In the genomic region with DNA sequence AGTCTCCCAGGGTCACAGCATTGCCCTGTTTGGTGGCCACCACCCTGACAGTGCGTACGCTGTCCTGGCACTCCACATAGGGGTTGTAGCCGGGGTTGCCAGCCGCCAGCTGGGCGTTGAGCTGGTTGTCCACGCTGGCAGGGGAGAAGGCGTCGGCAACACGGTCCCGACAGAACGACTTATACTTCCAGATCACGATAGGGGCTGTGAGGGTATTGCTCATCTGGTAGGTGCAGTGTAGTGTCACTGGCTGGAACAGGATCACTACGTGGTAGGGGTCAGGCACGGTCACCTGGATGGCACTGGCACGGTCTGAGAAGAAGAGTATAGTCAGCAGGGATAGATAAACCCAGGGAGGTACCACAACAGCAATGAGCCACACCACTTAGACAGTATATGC, we compare ENCODE assay signal across 9 mouse cellular contexts. TPM values are rescaled to one million over a fixed set of nuclear protein-coding genes. Genes with fewer than 3 reads are reported as not detected.
DNase-seq lines count a peak whose midpoint lies in the region; ATAC-seq and TF ChIP-seq lines count a peak whose summit lies in the region.
"Had no signal": no experiment of that assay in that cellular context is flagged by ENCODE, and none has a peak within 500 bp of the region (broad histone marks: within the 10 kb centered on the region; RNA-seq: fewer than 3 reads in every experiment).

No protein-coding gene starts in this region.

- H3K9me3 ChIP-seq in kidney, embryonic 14.5 days (ENCODE audit: control insufficient read depth, low read length) = no peaks in the 10 kb centered on the region
- no peaks in the 10 kb centered on the region for H3K9me3 ChIP-seq in ES-E14 (ENCODE audit: control insufficient read depth, insufficient read depth, low read depth, low read length)
- no peaks in the 10 kb centered on the region for H3K9me3 ChIP-seq in forebrain, embryonic 14.5 days (replicated peaks; ENCODE audit: control insufficient read depth, low read length)
- H3K9me3 ChIP-seq in limb, embryonic 15.5 days = no peaks in the 10 kb centered on the region

- peaks cover 10% of the 10 kb centered on the region for H3K27me3 ChIP-seq in kidney, embryonic 14.5 days (ENCODE audit: control insufficient read depth, insufficient read depth, low read length)
- peaks cover 8% of the 10 kb centered on the region for H3K27me3 ChIP-seq in forebrain, embryonic 14.5 days (replicated peaks; ENCODE audit: control insufficient read depth, insufficient read depth, low read length)
- peaks cover 18% of the 10 kb centered on the region for H3K27me3 ChIP-seq in limb, embryonic 15.5 days

- peak overlapping the region; percentile 49 for H3K4me2 ChIP-seq in kidney, embryonic 14.5 days (replicated peaks; ENCODE audit: low read depth, low read length)
- peak overlapping the region; percentile 65; the same call in 1 of the 2 replicates for H3K4me2 ChIP-seq in forebrain, embryonic 14.5 days (ENCODE audit: low read length)
- H3K4me2 ChIP-seq in limb, embryonic 15.5 days = peak overlapping the region; percentile 74; the same call in 1 of the 2 replicates

- in situ Hi-C loops in ES-E14 (cut with MboI; ENCODE audit: low sequenced_read_pairs in 2 of 2, unreplicated experiment in 2 of 2) = loop anchor here in 1 of 2 experiments (10.0 kb wide), 1 partner anchor 157 kb away; no protein-coding TSS in a partner anchor

- no peak overlapping the region; the same call in 1 of the 2 replicates for H3K9ac ChIP-seq in kidney, embryonic 14.5 days (ENCODE audit: low read depth, low read length)
- H3K9ac ChIP-seq in ES-E14 (ENCODE audit: insufficient read depth, low read depth, low read length, poor library complexity, severe bottlenecking) = no peak overlapping the region; the same call in 1 of the 2 replicates
- H3K9ac ChIP-seq in forebrain, embryonic 14.5 days (ENCODE audit: low read length) = no peak overlapping the region; the same call in 1 of the 2 replicates
- no peak overlapping the region for H3K9ac ChIP-seq in limb, embryonic 15.5 days

- H3K36me3 ChIP-seq in kidney, embryonic 14.5 days (ENCODE audit: control insufficient read depth, insufficient read depth, low read length) = peaks cover 13% of the 10 kb centered on the region
- peaks cover 21% of the 10 kb centered on the region; the same call in 1 of the 2 replicates for H3K36me3 ChIP-seq in ES-E14 (ENCODE audit: control insufficient read depth, insufficient read depth, low read length, poor library complexity, severe bottlenecking)
- H3K36me3 ChIP-seq in forebrain, embryonic 14.5 days (ENCODE audit: control insufficient read depth, insufficient read depth, low read length) = no peaks in the 10 kb centered on the region
- H3K36me3 ChIP-seq in limb, embryonic 15.5 days = no peaks in the 10 kb centered on the region

- WGBS in kidney, embryonic 14.5 days = 83% methylated on average over 15 of the region's 15 CpGs
- WGBS in forebrain, embryonic 14.5 days = 90% methylated on average over 15 of the region's 15 CpGs
- WGBS in limb, embryonic 15.5 days = 87% methylated on average over 15 of the region's 15 CpGs

- no peak for DNase-seq in kidney, postnatal 36 days
- no peak for DNase-seq in ES-E14 (ENCODE audit: low read depth, low spot score)
- DNase-seq in forebrain, embryonic 14.5 days (ENCODE audit: low spot score) = no peak
- no peak for DNase-seq in yolk sac, embryonic 10.5 days (ENCODE audit: low spot score)
- no peak for DNase-seq in frontal cortex, postnatal 14 days (ENCODE audit: low spot score in 2 of 2)
- DNase-seq: lung, postnatal 14 days had no signal

- H3K27ac ChIP-seq in kidney, embryonic 14.5 days (ENCODE audit: low read depth, low read length) = no peak overlapping the region
- no peak overlapping the region for H3K27ac ChIP-seq in ES-E14 (ENCODE audit: insufficient read depth, low read depth, low read length, poor library complexity, severe bottlenecking)
- H3K27ac ChIP-seq in forebrain, embryonic 14.5 days (ENCODE audit: low read depth, low read length) = no peak overlapping the region
- H3K27ac ChIP-seq in limb, embryonic 15.5 days = no peak overlapping the region

- ATAC-seq in kidney, embryonic 14.5 days (ENCODE audit: low FRiP score, low TSS enrichment) = no peak
- ATAC-seq in forebrain, embryonic 14.5 days = no peak
- ATAC-seq in limb, embryonic 15.5 days (ENCODE audit: insufficient number of reproducible peaks, low FRiP score, low TSS enrichment, low read depth) = no peak
- ATAC-seq in megakaryocyte progenitor cell, adult 5-6 weeks (replicated peaks; ENCODE audit: poor library complexity) = no peak

- H3K4me1 ChIP-seq in kidney, embryonic 14.5 days (ENCODE audit: control insufficient read depth, insufficient read depth, low read length) = no peaks in the 10 kb centered on the region; the same call in 1 of the 2 replicates
- H3K4me1 ChIP-seq in ES-E14 (ENCODE audit: control insufficient read depth in 2 of 2, insufficient read depth in 2 of 2, low read length in 2 of 2, poor library complexity in 1 of 2) = peaks cover 0 to 5% of the 10 kb centered on the region in 2 experiments; a peak in 1 of 4 replicates
- peaks cover 8% of the 10 kb centered on the region; the same call in 1 of the 2 replicates for H3K4me1 ChIP-seq in forebrain, embryonic 14.5 days (ENCODE audit: control insufficient read depth, insufficient read depth, low read length)
- H3K4me1 ChIP-seq in limb, embryonic 15.5 days = peaks cover 14% of the 10 kb centered on the region

- H3K4me3 ChIP-seq in kidney, embryonic 14.5 days (ENCODE audit: low read length) = peak overlapping the region; percentile 59; the same call in 1 of the 2 replicates
- peak overlapping the region; percentile 75 to 79; a peak in 3 of 4 replicates for H3K4me3 ChIP-seq in ES-E14 (ENCODE audit: insufficient read depth in 1 of 2, low read depth in 1 of 2, low read length in 2 of 2, poor library complexity in 1 of 2, severe bottlenecking in 1 of 2)
- H3K4me3 ChIP-seq in forebrain, embryonic 14.5 days (ENCODE audit: low read depth, low read length) = 0 out of 2 replicates have a peak overlapping the region, but pooled peaks have one; percentile 34
- H3K4me3 ChIP-seq in limb, embryonic 15.5 days = no peak overlapping the region; the same call in 1 of the 2 replicates

TF ChIP-seq in ES-E14, 5 proteins besides CTCF, POLR2A, EP300 and RAD21:
- no peak for TF ChIP-seq MAFK (IDR thresholded peaks at IDR 0.05; ENCODE audit: insufficient read depth, low read depth, low read length)
- no peak for TF ChIP-seq ZC3H11A (IDR thresholded peaks at IDR 0.05; ENCODE audit: borderline replicate concordance, low read depth, low read length)
- TF ChIP-seq HCFC1 (IDR thresholded peaks at IDR 0.05; ENCODE audit: borderline replicate concordance, insufficient read depth, low read length) = no peak
- TF ChIP-seq ZNF384 (IDR thresholded peaks at IDR 0.05; ENCODE audit: low read depth, low read length) = no peak
- no peak for TF ChIP-seq CHD2 (IDR thresholded peaks at IDR 0.05; ENCODE audit: low read depth, low read length)

RNA-seq across cellular contexts. Expression of gene Lsr, which starts 1.4 kb away (rescaled TPM):
- 48.5 and 57.1 TPM in 2 replicates for polyA plus RNA-seq in kidney, embryonic 14.5 days (2014; fragmentation: Nextera tagmentation; extraction: Ambion mirVana)
- 54.6 and 102 TPM in 2 replicates for total RNA-seq in ES-E14 (2012; rRNA removed)
- 16.8 and 19.2 TPM in 2 replicates for polyA plus RNA-seq in forebrain, embryonic 14.5 days (2014; fragmentation: Nextera tagmentation; extraction: Ambion mirVana)
- 37.1 and 39.5 TPM in 2 replicates for polyA plus RNA-seq in limb, embryonic 15.5 days (2015; fragmentation: Nextera tagmentation; extraction: Ambion mirVana)
- total RNA-seq in megakaryocyte progenitor cell, adult 5-6 weeks (2015) = 0.12 and 0.59 TPM in 2 replicates
- 0.33 and 0.68 TPM in 2 replicates for total RNA-seq in megakaryocyte progenitor cell, adult 5-6 weeks (2017)

RNA-seq across cellular contexts. Expression of gene Fam187b, which starts 1.7 kb away (rescaled TPM):
- polyA plus RNA-seq in kidney, embryonic 14.5 days (2014; fragmentation: Nextera tagmentation; extraction: Ambion mirVana) = 5.3 TPM in 2 replicates
- total RNA-seq in ES-E14 (2012; rRNA removed) = 0.67 and 1.6 TPM in 2 replicates
- polyA plus RNA-seq in forebrain, embryonic 14.5 days (2014; fragmentation: Nextera tagmentation; extraction: Ambion mirVana) = 0.20 and 0.35 TPM in 2 replicates
- polyA plus RNA-seq in limb, embryonic 15.5 days (2015; fragmentation: Nextera tagmentation; extraction: Ambion mirVana) = 2.4 and 2.7 TPM in 2 replicates
- 0.10 and 0.34 TPM in 2 replicates for total RNA-seq in megakaryocyte progenitor cell, adult 5-6 weeks (2015)
- total RNA-seq in megakaryocyte progenitor cell, adult 5-6 weeks (2017) = 0.42 and 0.91 TPM in 2 replicates

RNA-seq across cellular contexts. Expression of gene Usf2, which starts 15.3 kb away (rescaled TPM):
- polyA plus RNA-seq in kidney, embryonic 14.5 days (2014; fragmentation: Nextera tagmentation; extraction: Ambion mirVana) = 21.1 and 29.2 TPM in 2 replicates
- total RNA-seq in ES-E14 (2012; rRNA removed) = 30.2 and 32.1 TPM in 2 replicates
- 20.3 and 25.0 TPM in 2 replicates for polyA plus RNA-seq in forebrain, embryonic 14.5 days (2014; fragmentation: Nextera tagmentation; extraction: Ambion mirVana)
- 22.3 and 23.4 TPM in 2 replicates for polyA plus RNA-seq in limb, embryonic 15.5 days (2015; fragmentation: Nextera tagmentation; extraction: Ambion mirVana)
- total RNA-seq in megakaryocyte progenitor cell, adult 5-6 weeks (2015) = 92.6 and 97.4 TPM in 2 replicates
- total RNA-seq in megakaryocyte progenitor cell, adult 5-6 weeks (2017) = 137 and 162 TPM in 2 replicates

RNA-seq across cellular contexts. Expression of gene Hamp, which starts 28.1 kb away (rescaled TPM):
- polyA plus RNA-seq in kidney, embryonic 14.5 days (2014; fragmentation: Nextera tagmentation; extraction: Ambion mirVana) = not detected in 2 replicates
- not detected in 2 replicates for total RNA-seq in ES-E14 (2012; rRNA removed)
- not detected in 2 replicates for polyA plus RNA-seq in forebrain, embryonic 14.5 days (2014; fragmentation: Nextera tagmentation; extraction: Ambion mirVana)
- not detected in 2 replicates for polyA plus RNA-seq in limb, embryonic 15.5 days (2015; fragmentation: Nextera tagmentation; extraction: Ambion mirVana)
- total RNA-seq in megakaryocyte progenitor cell, adult 5-6 weeks (2015) = not detected in 2 replicates
- not detected in 2 replicates for total RNA-seq in megakaryocyte progenitor cell, adult 5-6 weeks (2017)

RNA-seq across cellular contexts. Expression of gene Hamp2, which starts 47.4 kb away (rescaled TPM):
- not detected in 2 replicates for polyA plus RNA-seq in kidney, embryonic 14.5 days (2014; fragmentation: Nextera tagmentation; extraction: Ambion mirVana)
- not detected in 2 replicates for total RNA-seq in ES-E14 (2012; rRNA removed)
- polyA plus RNA-seq in forebrain, embryonic 14.5 days (2014; fragmentation: Nextera tagmentation; extraction: Ambion mirVana) = not detected in 2 replicates
- not detected in 2 replicates for polyA plus RNA-seq in limb, embryonic 15.5 days (2015; fragmentation: Nextera tagmentation; extraction: Ambion mirVana)
- not detected in 2 replicates for total RNA-seq in megakaryocyte progenitor cell, adult 5-6 weeks (2015)
- not detected in 2 replicates for total RNA-seq in megakaryocyte progenitor cell, adult 5-6 weeks (2017)
